Mouse (Mus musculus) hindbrain, embryonic 16.5 days (tissue): ENCODE data around the gene Agfg1. TPM values are rescaled to one million over a fixed set of nuclear protein-coding genes. Genes with fewer than 3 reads are reported as not detected.

ENCODE experiments used
- ATAC-seq: fragments of 200-750 bp; cut with Nextera tagmentation; 2 replicates; pipeline ENCODE4 v1.8.0; 2017; ENCODE audit warnings: moderate TSS enrichment, moderate library complexity
- H3K27ac ChIP-seq: fragments of 300-500 bp; sonication (generic); 2 replicates; pipeline ENCODE4 v1.5.1; 2014; ENCODE audit warnings: low read depth, mild to moderate bottlenecking, control low read depth, low read length, moderate library complexity
- H3K27me3 ChIP-seq: fragments of 300-500 bp; sonication (generic); replicated peaks from 2 replicates; pipeline ENCODE4 v1.6.1; 2014; ENCODE audit warnings: low read length; ENCODE audit not compliant: control insufficient read depth, insufficient read depth
- H3K36me3 ChIP-seq: fragments of 300-500 bp; sonication (generic); 2 replicates; pipeline ENCODE4 v1.6.1; 2014; ENCODE audit warnings: mild to moderate bottlenecking, low read length, moderate library complexity, mixed read lengths; ENCODE audit not compliant: control insufficient read depth, insufficient read depth
- H3K4me1 ChIP-seq: fragments of 300-500 bp; sonication (generic); 2 replicates; pipeline ENCODE4 v1.6.1; 2014; ENCODE audit warnings: low read depth, low read length; ENCODE audit not compliant: control insufficient read depth, insufficient read depth
- H3K4me2 ChIP-seq: fragments of 300-500 bp; sonication (generic); 2 replicates; pipeline ENCODE4 v1.6.1; 2014; ENCODE audit warnings: mild to moderate bottlenecking, low read length, control low read depth, moderate library complexity
- H3K4me3 ChIP-seq: fragments of 300-500 bp; sonication (generic); 2 replicates; pipeline ENCODE4 v1.5.1; 2014; ENCODE audit warnings: mild to moderate bottlenecking, low read length, control low read depth, moderate library complexity
- H3K9ac ChIP-seq: fragments of 300-500 bp; sonication (generic); 2 replicates; pipeline ENCODE4 v1.6.1; 2014; ENCODE audit warnings: low read depth, mild to moderate bottlenecking, control low read depth, low read length, moderate library complexity
- H3K9me3 ChIP-seq: fragments of 300-500 bp; sonication (generic); 2 replicates; pipeline ENCODE4 v1.6.1; 2014; ENCODE audit warnings: mild to moderate bottlenecking, low read length, moderate library complexity; ENCODE audit not compliant: control insufficient read depth
- WGBS: fragments of 180-500 bp; shearing (Covaris S2); extraction: QIAGEN DNeasy Blood & Tissue Kit; methylation state at CpG from one replicate; pipeline ENCODE4 v1.1.7; 2014; 5-methylcytosine and 5-hydroxymethylcytosine counted together
- polyA plus RNA-seq: library from polyadenylated mRNA; unstranded; fragments of >200 nt; fragmentation: Nextera tagmentation; extraction: Ambion mirVana; gene quantifications from 2 replicates; pipeline ENCODE4 v1.2.1, GENCODE M21; 2015

Gene Agfg1
- polyA plus RNA-seq, 1 experiment from 2014 or later, result 23.9 TPM

GRCm38 (mm10) chr1:82855729-82856128 lies 16.4 kb downstream of the Agfg1 start:
- 88% methylated on average over 5 of the region's 5 CpGs for WGBS
- no peak for ATAC-seq
- no peak overlapping the region for H3K9ac ChIP-seq
- H3K27ac ChIP-seq, result no peak overlapping the region
- H3K27me3 ChIP-seq, result no peaks in the 10 kb centered on the region
- H3K9me3 ChIP-seq, result no peaks in the 10 kb centered on the region
- no peaks in the 10 kb centered on the region for H3K36me3 ChIP-seq
- H3K4me3 ChIP-seq, result no peak overlapping the region
- no peaks in the 10 kb centered on the region; the same call in 1 of the 2 replicates for H3K4me1 ChIP-seq
- no peak overlapping the region for H3K4me2 ChIP-seq

- Histone ChIP-seq H3K9me3 (no peaks in the 10 kb centered on the region), H3K36me3 (no peaks in the 10 kb centered on the region), H3K4me2 (no peak overlapping the region), H3K4me1 (no peaks in the 10 kb centered on the region), H3K9ac (no peak overlapping the region), H3K27me3 (no peaks in the 10 kb centered on the region), H3K4me3 (no peak overlapping the region), H3K27ac (no peak overlapping the region)
- no peak for ATAC-seq
Measured at GRCm38 (mm10) chr1:82858236-82858635, 19.0 kb downstream of the Agfg1 start.

- Histone ChIP-seq H3K9me3 (no peaks in the 10 kb centered on the region), H3K4me1 (no peaks in the 10 kb centered on the region), H3K36me3 (no peaks in the 10 kb centered on the region), H3K4me2 (no peak overlapping the region), H3K27ac (no peak overlapping the region), H3K27me3 (no peaks in the 10 kb centered on the region), H3K4me3 (no peak overlapping the region), H3K9ac (no peak overlapping the region)
- peak; percentile 38; the same call in 1 of the 2 replicates for ATAC-seq
- WGBS, result 89% methylated on average over 4 of the region's 4 CpGs
Measured at GRCm38 (mm10) chr1:82860391-82860790, 21.1 kb downstream of the Agfg1 start.

- Histone ChIP-seq H3K4me2 (no peak overlapping the region), H3K9ac (no peak overlapping the region), H3K9me3 (no peaks in the 10 kb centered on the region), H3K27me3 (no peaks in the 10 kb centered on the region), H3K27ac (no peak overlapping the region), H3K4me1 (no peaks in the 10 kb centered on the region), H3K4me3 (no peak overlapping the region), H3K36me3 (no peaks in the 10 kb centered on the region)
- ATAC-seq, result no peak
- WGBS, result 84% methylated on average over 3 of the region's 3 CpGs
Measured at GRCm38 (mm10) chr1:82870202-82870601, 30.9 kb downstream of the Agfg1 start.

- H3K27me3 ChIP-seq, result no peaks in the 10 kb centered on the region
Measured at GRCm38 (mm10) chr1:82879172-82879571, 39.9 kb downstream of the Agfg1 start.

GRCm38 (mm10) chr1:82880196-82880595 lies 40.9 kb downstream of the Agfg1 start:
- H3K36me3 ChIP-seq, result peaks cover 7% of the 10 kb centered on the region; the same call in 1 of the 2 replicates
- no peak overlapping the region for H3K4me2 ChIP-seq
- no peak overlapping the region for H3K4me3 ChIP-seq
- H3K27me3 ChIP-seq, result no peaks in the 10 kb centered on the region
- H3K9ac ChIP-seq, result no peak overlapping the region
- no peak overlapping the region for H3K27ac ChIP-seq
- no peak for ATAC-seq
- H3K4me1 ChIP-seq, result no peaks in the 10 kb centered on the region
- 54% methylated on average over 8 of the region's 8 CpGs for WGBS
- no peaks in the 10 kb centered on the region for H3K9me3 ChIP-seq

More at GRCm38 (mm10) chr1:82879172-82879571, 39.9 kb downstream of the Agfg1 start:
- Histone ChIP-seq H3K27ac (no peak overlapping the region), H3K9ac (no peak overlapping the region), H3K4me3 (no peak overlapping the region), H3K9me3 (no peaks in the 10 kb centered on the region), H3K4me2 (no peak overlapping the region), H3K4me1 (no peaks in the 10 kb centered on the region), H3K36me3 (peaks cover 7% of the 10 kb centered on the region; the same call in 1 of the 2 replicates)
- WGBS, result 75% methylated on average over 2 of the region's 2 CpGs
- ATAC-seq, result no peak

- no peak for ATAC-seq
- Histone ChIP-seq H3K27ac (no peak overlapping the region), H3K4me2 (no peak overlapping the region), H3K4me3 (no peak overlapping the region), H3K36me3 (peaks cover 16% of the 10 kb centered on the region), H3K4me1 (no peaks in the 10 kb centered on the region), H3K9ac (no peak overlapping the region), H3K9me3 (no peaks in the 10 kb centered on the region), H3K27me3 (no peaks in the 10 kb centered on the region)
- 95% methylated on average over 7 of the region's 7 CpGs for WGBS
Measured at GRCm38 (mm10) chr1:82893269-82893668, 54.0 kb downstream of the Agfg1 start.

GRCm38 (mm10) chr1:82900567-82900966 lies 61.3 kb downstream of the Agfg1 start:
- no peak for ATAC-seq
- Histone ChIP-seq H3K9me3 (no peaks in the 10 kb centered on the region), H3K4me3 (no peak overlapping the region), H3K9ac (no peak overlapping the region), H3K27me3 (no peaks in the 10 kb centered on the region), H3K4me1 (no peaks in the 10 kb centered on the region), H3K4me2 (no peak overlapping the region), H3K27ac (no peak overlapping the region), H3K36me3 (peaks cover 12% of the 10 kb centered on the region)
- 100% methylated on average over 1 of the region's 1 CpGs for WGBS

- Histone ChIP-seq H3K4me1 (no peaks in the 10 kb centered on the region), H3K4me2 (no peak overlapping the region), H3K27me3 (no peaks in the 10 kb centered on the region), H3K9me3 (no peaks in the 10 kb centered on the region), H3K4me3 (no peak overlapping the region), H3K36me3 (peaks cover 12% of the 10 kb centered on the region), H3K9ac (no peak overlapping the region), H3K27ac (no peak overlapping the region)
- no peak for ATAC-seq
- 94% methylated on average over 3 of the region's 3 CpGs for WGBS
Measured at GRCm38 (mm10) chr1:82901201-82901600, 61.9 kb downstream of the Agfg1 start.

- WGBS, result 62% methylated on average over 3 of the region's 3 CpGs
Measured at GRCm38 (mm10) chr1:82905886-82906285, 66.6 kb downstream of the Agfg1 start.

More at GRCm38 (mm10) chr1:82905886-82906285, 66.6 kb downstream of the Agfg1 start:
- Histone ChIP-seq H3K27ac (no peak overlapping the region), H3K36me3 (peaks cover 8% of the 10 kb centered on the region), H3K4me1 (no peaks in the 10 kb centered on the region), H3K9me3 (no peaks in the 10 kb centered on the region), H3K9ac (no peak overlapping the region), H3K27me3 (no peaks in the 10 kb centered on the region), H3K4me3 (no peak overlapping the region), H3K4me2 (no peak overlapping the region)
- ATAC-seq, result no peak
